Mouse (Mus musculus): ENCODE measurements around the gene Prkd2.

DNA sequence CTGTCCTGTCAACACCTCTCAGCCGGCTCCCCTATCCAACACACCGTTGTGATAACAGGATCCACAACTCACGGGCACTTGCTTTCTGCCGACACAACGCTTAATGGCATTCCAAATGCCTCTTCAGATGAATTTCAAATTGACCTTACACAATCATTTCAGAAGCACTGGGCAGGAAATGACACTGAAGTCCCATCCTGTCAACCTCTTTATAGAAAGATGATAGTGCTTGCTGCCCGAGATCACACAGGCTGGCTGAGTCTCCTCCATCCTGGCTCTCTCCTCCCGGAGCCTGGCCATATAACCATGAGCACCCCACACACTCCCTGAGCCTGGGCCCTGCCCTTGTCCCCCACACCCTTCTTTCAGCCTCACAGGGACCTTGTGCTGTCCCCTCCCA is 65.1 kb downstream of the Prkd2 start:
- no peak for TF ChIP-seq CTCF (IDR thresholded peaks at IDR 0.05; ENCODE audit: low read depth)
- no peak for TF ChIP-seq EP300 (IDR thresholded peaks at IDR 0.05; ENCODE audit: low read depth)

All from heart, postnatal 0 days (tissue).